Mouse (Mus musculus) megakaryocyte, embryonic 14.5 days (primary cell): ENCODE data around the gene Gm45140.

Source experiments
- FLI1 ChIP-seq: IDR thresholded peaks from 2 replicates; pipeline ENCODE4 v1.6.1; 2012; ENCODE audit warnings: low read length, inconsistent platforms, mixed read lengths
- GATA1 ChIP-seq: IDR thresholded peaks from 3 replicates; pipeline ENCODE4 v1.6.1; 2012; ENCODE audit warnings: mixed read lengths, low read length, inconsistent platforms, borderline replicate concordance

DNA sequence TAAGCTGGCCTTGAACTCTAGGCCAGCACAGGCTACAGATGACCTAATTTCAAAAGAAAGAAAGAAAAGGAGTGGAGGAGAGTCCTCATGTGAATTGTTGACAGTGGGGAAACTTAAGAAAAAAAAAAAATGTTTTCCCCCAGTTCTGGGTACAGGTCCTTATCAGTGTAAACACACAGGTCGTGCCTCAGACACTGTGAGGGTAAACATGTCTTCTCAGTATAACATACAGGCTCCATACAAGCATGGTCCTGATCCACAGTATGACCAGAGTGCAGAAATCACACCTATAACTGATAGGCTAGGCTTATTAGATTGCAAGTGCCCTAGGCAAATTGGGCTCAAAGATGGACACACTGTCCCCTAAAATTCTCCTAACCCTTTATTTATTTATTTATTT, 34.8 kb upstream of the Gm45140 start:
- TF ChIP-seq GATA1: no peak
- no peak for TF ChIP-seq FLI1
